Comparison of ENCODE assay signal across 8 mouse cellular contexts in genomic region chr14:50929951-50930350, GRCm38 (mm10). TPM values are rescaled to one million over a fixed set of nuclear protein-coding genes. Genes with fewer than 3 reads are reported as not detected.
DNase-seq lines count a peak whose midpoint lies in the region; ATAC-seq and TF ChIP-seq lines count a peak whose summit lies in the region.

No protein-coding gene starts in this region.

- peak; percentile 6 for DNase-seq in gastrocnemius, postnatal 14 days
- no peak for DNase-seq in gastrocnemius, postnatal 4 days (ENCODE audit: low spot score in 2 of 2)
- DNase-seq in stomach, postnatal 0 days (ENCODE audit: low spot score), result no peak
- no peak for DNase-seq in thymus, postnatal 4 days
- no peak for DNase-seq in right cerebral cortex, postnatal 25 days

- peak overlapping the region; percentile 70 for H3K4me3 ChIP-seq in ES-Bruce4 (ENCODE audit: low read depth, low read length)
- H3K4me3 ChIP-seq in heart, embryonic 15.5 days, result peak overlapping the region; percentile 95
- peak overlapping the region; percentile 94 for H3K4me3 ChIP-seq in lung, embryonic 16.5 days (ENCODE audit: low read length)
- peak overlapping the region; percentile 98 for H3K4me3 ChIP-seq in stomach, postnatal 0 days (ENCODE audit: low read depth, low read length)

- WGBS in heart, embryonic 15.5 days, result 9% methylated on average over 10 of the region's 10 CpGs
- 12% methylated on average over 10 of the region's 10 CpGs for WGBS in lung, embryonic 16.5 days
- WGBS in stomach, postnatal 0 days, result 8% methylated on average over 10 of the region's 10 CpGs

- H3K36me3 ChIP-seq in ES-Bruce4 (ENCODE audit: control insufficient read depth, insufficient read depth, low read length, poor library complexity, severe bottlenecking), result peaks cover 38% of the 10 kb centered on the region
- H3K36me3 ChIP-seq in heart, embryonic 15.5 days, result peaks cover 27% of the 10 kb centered on the region
- peaks cover 22% of the 10 kb centered on the region for H3K36me3 ChIP-seq in lung, embryonic 16.5 days (ENCODE audit: control insufficient read depth, insufficient read depth, low read length)
- H3K36me3 ChIP-seq in stomach, postnatal 0 days (ENCODE audit: control insufficient read depth, insufficient read depth, low read length), result peaks cover 14% of the 10 kb centered on the region

- peak overlapping the region; percentile 87 for H3K4me2 ChIP-seq in heart, embryonic 15.5 days
- H3K4me2 ChIP-seq in lung, embryonic 16.5 days (ENCODE audit: low read depth, low read length), result peak overlapping the region; percentile 84
- H3K4me2 ChIP-seq in stomach, postnatal 0 days (replicated peaks; ENCODE audit: low read depth), result peak overlapping the region; percentile 79

- TF ChIP-seq CTCF in ES-Bruce4 (IDR thresholded peaks at IDR 0.05; ENCODE audit: low read depth, low read length), result no peak
- TF ChIP-seq CTCF in stomach, postnatal 0 days (IDR thresholded peaks at IDR 0.05; ENCODE audit: low read depth), result no peak

- no peak for TF ChIP-seq EP300 in ES-Bruce4 (IDR thresholded peaks at IDR 0.05; ENCODE audit: insufficient read depth, low read depth, low read length)
- TF ChIP-seq EP300 in stomach, postnatal 0 days (optimal IDR thresholded peaks at IDR 0.05), result no peak

- H3K9ac ChIP-seq in ES-Bruce4 (ENCODE audit: low read depth, poor library complexity, severe bottlenecking), result peak overlapping the region; percentile 73
- H3K9ac ChIP-seq in heart, embryonic 15.5 days, result peak overlapping the region; percentile 99
- peak overlapping the region; percentile 97 for H3K9ac ChIP-seq in lung, embryonic 16.5 days (ENCODE audit: low read length)
- H3K9ac ChIP-seq in stomach, postnatal 0 days (ENCODE audit: low read length), result peak overlapping the region; percentile 98

- H3K27me3 ChIP-seq in ES-Bruce4 (ENCODE audit: control insufficient read depth, insufficient read depth, low read length, poor library complexity, severe bottlenecking), result no peaks in the 10 kb centered on the region
- no peaks in the 10 kb centered on the region for H3K27me3 ChIP-seq in heart, embryonic 15.5 days
- H3K27me3 ChIP-seq in lung, embryonic 16.5 days (ENCODE audit: control insufficient read depth, insufficient read depth, low read depth, low read length), result no peaks in the 10 kb centered on the region
- no peaks in the 10 kb centered on the region for H3K27me3 ChIP-seq in stomach, postnatal 0 days (ENCODE audit: control insufficient read depth, insufficient read depth, low read length)

- ATAC-seq in heart, embryonic 15.5 days (replicated peaks; ENCODE audit: insufficient number of reproducible peaks, insufficient read depth, low FRiP score, low read depth), result no peak
- ATAC-seq in lung, embryonic 16.5 days (ENCODE audit: low read depth), result no peak
- ATAC-seq in stomach, postnatal 0 days (ENCODE audit: low FRiP score, low TSS enrichment), result no peak

- peak overlapping the region; percentile 66 for H3K27ac ChIP-seq in ES-Bruce4 (ENCODE audit: insufficient read depth, low read length)
- peak overlapping the region; percentile 86 for H3K27ac ChIP-seq in heart, embryonic 15.5 days
- H3K27ac ChIP-seq in lung, embryonic 16.5 days (ENCODE audit: low read length), result peak overlapping the region; percentile 90; the same call in 1 of the 2 replicates
- peak overlapping the region; percentile 98 for H3K27ac ChIP-seq in stomach, postnatal 0 days (replicated peaks)

- H3K9me3 ChIP-seq in ES-Bruce4 (replicated peaks; ENCODE audit: control insufficient read depth, insufficient read depth, low read length, poor library complexity, severe bottlenecking), result no peaks in the 10 kb centered on the region
- H3K9me3 ChIP-seq in heart, embryonic 15.5 days (replicated peaks), result no peaks in the 10 kb centered on the region
- H3K9me3 ChIP-seq in lung, embryonic 16.5 days (ENCODE audit: control insufficient read depth, low read length), result no peaks in the 10 kb centered on the region
- no peaks in the 10 kb centered on the region for H3K9me3 ChIP-seq in stomach, postnatal 0 days (ENCODE audit: control insufficient read depth, low read length)

- intact Hi-C loops in gastrocnemius, postnatal 14 days (cut with DNase I; ENCODE audit: low total_unique reads), result loop anchor here (5.0 kb wide), 1 partner anchor 128 kb away; no protein-coding TSS in a partner anchor

- no peaks in the 10 kb centered on the region for H3K4me1 ChIP-seq in ES-Bruce4 (ENCODE audit: control insufficient read depth, insufficient read depth, low read length)
- peaks cover 21% of the 10 kb centered on the region for H3K4me1 ChIP-seq in heart, embryonic 15.5 days (replicated peaks)
- peaks cover 23% of the 10 kb centered on the region for H3K4me1 ChIP-seq in lung, embryonic 16.5 days (replicated peaks; ENCODE audit: control insufficient read depth, insufficient read depth, low read length)
- H3K4me1 ChIP-seq in stomach, postnatal 0 days (replicated peaks; ENCODE audit: control insufficient read depth, insufficient read depth), result no peaks in the 10 kb centered on the region

- no peak for TF ChIP-seq POLR2A in ES-Bruce4 (IDR thresholded peaks at IDR 0.05; ENCODE audit: insufficient read depth, low read length)

RNA-seq across cellular contexts. Expression of gene Pip4p1, which starts 0.7 kb away (rescaled TPM):
- total RNA-seq in gastrocnemius, postnatal 14 days (2021), result 10 to 100 TPM; 12.6 to 16.4 TPM
- 10 to 100 TPM; 23.5 to 25.2 TPM for total RNA-seq in gastrocnemius, postnatal 4 days (2021)
- 90.3 and 95.5 TPM in 2 replicates for polyA plus RNA-seq in ES-Bruce4 (2011; ENCODE audit: insufficient read depth, insufficient read length, low read depth, missing spikeins)
- 29.8 and 39.6 TPM in 2 replicates for polyA plus RNA-seq in heart, embryonic 15.5 days (2015; fragmentation: Nextera tagmentation; extraction: Ambion mirVana)
- polyA plus RNA-seq in lung, embryonic 16.5 days (2015; fragmentation: Nextera tagmentation; extraction: Ambion mirVana), result 47.1 and 48.4 TPM in 2 replicates
- polyA plus RNA-seq in stomach, postnatal 0 days (2015; fragmentation: Nextera tagmentation; extraction: Ambion mirVana), result 38.3 and 42.7 TPM in 2 replicates

RNA-seq across cellular contexts. Expression of gene Pnp, which starts 0.9 kb away (rescaled TPM):
- 1 to 10 TPM; 4.6 to 6.8 TPM for total RNA-seq in gastrocnemius, postnatal 14 days (2021)
- total RNA-seq in gastrocnemius, postnatal 4 days (2021), result 10 to 100 TPM; 12.7 to 13.9 TPM
- 58.9 and 64.4 TPM in 2 replicates for polyA plus RNA-seq in ES-Bruce4 (2011; ENCODE audit: insufficient read depth, insufficient read length, low read depth, missing spikeins)
- 29.6 and 37.3 TPM in 2 replicates for polyA plus RNA-seq in heart, embryonic 15.5 days (2015; fragmentation: Nextera tagmentation; extraction: Ambion mirVana)
- polyA plus RNA-seq in lung, embryonic 16.5 days (2015; fragmentation: Nextera tagmentation; extraction: Ambion mirVana), result 68.8 and 73.1 TPM in 2 replicates
- 44.7 and 48.6 TPM in 2 replicates for polyA plus RNA-seq in stomach, postnatal 0 days (2015; fragmentation: Nextera tagmentation; extraction: Ambion mirVana)

RNA-seq across cellular contexts. Expression of gene Apex1, which starts 5.2 kb away (rescaled TPM):
- total RNA-seq in gastrocnemius, postnatal 14 days (2021), result 10 to 100 TPM; 32.7 to 33.4 TPM
- total RNA-seq in gastrocnemius, postnatal 4 days (2021), result 10 to 100 TPM; 61.1 to 62.7 TPM
- polyA plus RNA-seq in ES-Bruce4 (2011; ENCODE audit: insufficient read depth, insufficient read length, low read depth, missing spikeins), result 165 and 181 TPM in 2 replicates
- 107 and 120 TPM in 2 replicates for polyA plus RNA-seq in heart, embryonic 15.5 days (2015; fragmentation: Nextera tagmentation; extraction: Ambion mirVana)
- 171 and 177 TPM in 2 replicates for polyA plus RNA-seq in lung, embryonic 16.5 days (2015; fragmentation: Nextera tagmentation; extraction: Ambion mirVana)
- 92.1 and 100.0 TPM in 2 replicates for polyA plus RNA-seq in stomach, postnatal 0 days (2015; fragmentation: Nextera tagmentation; extraction: Ambion mirVana)

RNA-seq across cellular contexts. Expression of gene Osgep, which starts 5.3 kb away (rescaled TPM):
- total RNA-seq in gastrocnemius, postnatal 14 days (2021), result 10 to 100 TPM; 40.0 to 42.1 TPM
- total RNA-seq in gastrocnemius, postnatal 4 days (2021), result 10 to 100 TPM; 48.6 to 52.2 TPM
- polyA plus RNA-seq in ES-Bruce4 (2011; ENCODE audit: insufficient read depth, insufficient read length, low read depth, missing spikeins), result 68.4 and 72.5 TPM in 2 replicates
- 117 and 133 TPM in 2 replicates for polyA plus RNA-seq in heart, embryonic 15.5 days (2015; fragmentation: Nextera tagmentation; extraction: Ambion mirVana)
- polyA plus RNA-seq in lung, embryonic 16.5 days (2015; fragmentation: Nextera tagmentation; extraction: Ambion mirVana), result 153 and 171 TPM in 2 replicates
- polyA plus RNA-seq in stomach, postnatal 0 days (2015; fragmentation: Nextera tagmentation; extraction: Ambion mirVana), result 69.4 and 71.7 TPM in 2 replicates

RNA-seq across cellular contexts. Expression of gene Gm49342, which starts 14.4 kb away (rescaled TPM):
- 1 to 10 TPM; 4.6 to 6.6 TPM for total RNA-seq in gastrocnemius, postnatal 14 days (2021)
- 1 to 10 TPM; 7.9 to 8.5 TPM for total RNA-seq in gastrocnemius, postnatal 4 days (2021)
- polyA plus RNA-seq in ES-Bruce4 (2011; ENCODE audit: insufficient read depth, insufficient read length, low read depth, missing spikeins), result 24.9 and 31.0 TPM in 2 replicates
- not detected in 2 replicates for polyA plus RNA-seq in heart, embryonic 15.5 days (2015; fragmentation: Nextera tagmentation; extraction: Ambion mirVana)
- not detected in 2 replicates for polyA plus RNA-seq in lung, embryonic 16.5 days (2015; fragmentation: Nextera tagmentation; extraction: Ambion mirVana)
- polyA plus RNA-seq in stomach, postnatal 0 days (2015; fragmentation: Nextera tagmentation; extraction: Ambion mirVana), result not detected in 2 replicates
